Mouse (Mus musculus) ES-Bruce4 (cell line): Measurements from ENCODE around the gene Hibadh. TPM values are rescaled to one million over a fixed set of nuclear protein-coding genes. Genes with fewer than 3 reads are reported as not detected.

Experiments
- H3K27ac ChIP-seq: 2 replicates; pipeline ENCODE4 v1.5.1; 2012; ENCODE audit warnings: low read length, inconsistent platforms; ENCODE audit not compliant: insufficient read depth
- H3K27me3 ChIP-seq: 2 replicates; pipeline ENCODE4 v1.6.1; 2012; ENCODE audit warnings: mild to moderate bottlenecking, low read length, inconsistent platforms; ENCODE audit not compliant: control insufficient read depth, poor library complexity, insufficient read depth, severe bottlenecking
- H3K36me3 ChIP-seq: 2 replicates; pipeline ENCODE4 v1.6.1; 2012; ENCODE audit warnings: inconsistent platforms, mild to moderate bottlenecking, low read length, moderate library complexity; ENCODE audit not compliant: control insufficient read depth, poor library complexity, insufficient read depth, severe bottlenecking
- H3K4me1 ChIP-seq: one replicate; pipeline ENCODE4 v1.8.1; 2011; ENCODE audit warnings: low read length; ENCODE audit not compliant: control insufficient read depth, insufficient read depth
- H3K4me3 ChIP-seq: 2 replicates; pipeline ENCODE4 v1.5.1; 2011; ENCODE audit warnings: low read depth, mild to moderate bottlenecking, low read length
- H3K9ac ChIP-seq: 2 replicates; pipeline ENCODE4 v1.6.1; 2012; ENCODE audit warnings: low read depth, mild to moderate bottlenecking, inconsistent platforms; ENCODE audit not compliant: poor library complexity, severe bottlenecking
- H3K9me3 ChIP-seq: replicated peaks from 2 replicates; pipeline ENCODE4 v1.6.1; 2012; ENCODE audit warnings: mild to moderate bottlenecking, low read length, inconsistent platforms; ENCODE audit not compliant: control insufficient read depth, poor library complexity, insufficient read depth, severe bottlenecking
- CTCF ChIP-seq: IDR thresholded peaks from one replicate; pipeline ENCODE4 v1.8.1; 2011; ENCODE audit warnings: low read depth, low read length
- EP300 ChIP-seq: IDR thresholded peaks from 2 replicates; pipeline ENCODE4 v1.6.1; 2011; ENCODE audit warnings: low read depth, low read length; ENCODE audit not compliant: insufficient read depth
- POLR2A ChIP-seq: IDR thresholded peaks from one replicate; pipeline ENCODE4 v1.8.1; 2011; ENCODE audit warnings: low read length; ENCODE audit not compliant: insufficient read depth
- polyA plus RNA-seq: library from polyadenylated mRNA; stranded (reverse); fragments of >200 nt; gene quantifications from 2 replicates; pipeline ENCODE4 v1.2.4, GENCODE M21; 2011; ENCODE audit warnings: low read depth; ENCODE audit not compliant: missing spikeins, insufficient read depth, insufficient read length

Gene Hibadh
- polyA plus RNA-seq, 1 experiment, result 115 TPM

GRCm38 (mm10) chr6:52517272-52517671, 122.9 kb downstream of the Hibadh start:
- Histone ChIP-seq H3K4me3 (no peak overlapping the region), H3K9me3 (no peaks in the 10 kb centered on the region), H3K9ac (no peak overlapping the region), H3K36me3 (no peaks in the 10 kb centered on the region), H3K27ac (no peak overlapping the region), H3K4me1 (no peaks in the 10 kb centered on the region), H3K27me3 (0 out of 2 replicates have a peak, but pooled peaks cover 1% of the 10 kb centered on the region)
- TF ChIP-seq CTCF (no peak), EP300 (no peak), POLR2A (no peak)

DNA sequence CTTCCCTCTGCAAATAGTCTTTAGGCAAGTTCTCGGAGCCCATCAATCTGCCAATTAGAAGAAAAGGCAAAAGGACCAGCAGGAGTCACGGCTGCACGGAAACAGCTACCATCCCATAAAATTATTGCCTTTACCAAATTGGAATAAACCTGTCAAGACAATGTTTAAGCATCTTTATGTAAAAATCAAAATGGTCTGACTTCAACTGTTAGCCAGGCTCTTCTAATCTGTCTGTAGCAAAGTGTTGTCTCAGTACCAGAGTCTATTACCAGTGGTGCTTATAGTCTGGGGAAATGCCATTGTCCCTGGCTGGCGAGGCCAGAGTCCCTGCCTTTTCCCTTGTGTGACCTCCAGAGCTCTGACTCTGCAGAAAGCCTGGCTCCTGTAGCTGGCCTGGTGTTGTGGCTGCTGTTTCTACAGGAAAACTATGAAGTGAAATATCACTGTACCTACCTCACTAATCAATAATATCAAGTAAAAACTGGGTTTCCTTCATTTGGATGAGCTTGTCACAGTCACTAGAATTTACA, 126.2 kb downstream of the Hibadh start:
- H3K36me3 ChIP-seq, result no peaks in the 10 kb centered on the region
- no peak overlapping the region for H3K4me3 ChIP-seq
- no peaks in the 10 kb centered on the region for H3K9me3 ChIP-seq
- 0 out of 2 replicates have a peak, but pooled peaks cover 1% of the 10 kb centered on the region for H3K27me3 ChIP-seq
- H3K4me1 ChIP-seq, result no peaks in the 10 kb centered on the region
- no peak overlapping the region for H3K9ac ChIP-seq
- no peak overlapping the region for H3K27ac ChIP-seq
- TF ChIP-seq CTCF, result no peak
- TF ChIP-seq POLR2A, result no peak
- TF ChIP-seq EP300, result no peak

DNA sequence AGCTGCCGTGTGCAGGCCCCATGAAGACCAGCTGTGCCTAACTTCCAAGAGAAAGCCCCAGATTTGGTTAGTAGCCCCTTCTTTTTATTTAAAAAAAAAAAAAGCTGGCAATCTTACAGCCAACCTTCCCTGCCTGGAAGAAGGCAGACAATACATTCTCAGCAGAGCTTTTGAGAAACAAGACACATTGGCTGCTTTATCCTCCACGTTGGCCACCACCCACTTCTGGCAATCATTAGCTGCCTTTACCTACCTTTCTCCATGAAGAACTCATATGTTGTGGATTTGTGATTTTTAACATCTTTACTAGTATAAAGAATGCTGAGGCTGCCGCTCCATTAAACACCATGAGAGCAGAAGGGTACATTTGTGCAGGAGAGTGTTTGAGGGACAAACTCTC, 131.4 kb downstream of the Hibadh start:
- TF ChIP-seq EP300 (no peak), CTCF (no peak), POLR2A (no peak)
- H3K27me3 ChIP-seq, result no peaks in the 10 kb centered on the region
- H3K9ac ChIP-seq, result no peak overlapping the region
- no peak overlapping the region for H3K4me3 ChIP-seq
- no peaks in the 10 kb centered on the region for H3K9me3 ChIP-seq
- H3K4me1 ChIP-seq, result no peaks in the 10 kb centered on the region
- no peak overlapping the region for H3K27ac ChIP-seq
- H3K36me3 ChIP-seq, result no peaks in the 10 kb centered on the region

DNA sequence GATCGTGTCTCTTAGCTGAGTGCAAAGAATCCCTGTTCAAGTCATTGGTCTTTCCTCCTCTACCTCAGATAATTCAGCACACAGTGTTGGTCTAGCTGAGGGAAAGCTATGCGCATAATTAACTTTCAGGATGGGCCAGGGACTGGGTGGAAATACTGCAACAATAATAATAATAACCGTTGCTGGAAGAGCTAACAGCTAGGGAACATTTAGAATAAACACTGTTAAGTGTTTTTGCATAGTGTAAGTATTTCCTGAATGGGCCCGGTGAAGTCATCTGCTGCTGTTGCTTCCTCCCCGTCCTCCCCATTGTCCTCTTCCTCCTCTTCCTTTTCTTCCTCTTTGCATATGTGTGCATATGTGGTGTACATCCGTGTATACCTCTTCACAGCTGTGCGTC, 132.2 kb downstream of the Hibadh start:
- H3K27me3 ChIP-seq, result no peaks in the 10 kb centered on the region
- no peak overlapping the region for H3K27ac ChIP-seq
- H3K36me3 ChIP-seq, result no peaks in the 10 kb centered on the region
- no peaks in the 10 kb centered on the region for H3K4me1 ChIP-seq
- no peak overlapping the region for H3K9ac ChIP-seq
- TF ChIP-seq EP300, result no peak
- no peak for TF ChIP-seq POLR2A
- TF ChIP-seq CTCF, result no peak
- H3K9me3 ChIP-seq, result no peaks in the 10 kb centered on the region
- no peak overlapping the region for H3K4me3 ChIP-seq

DNA sequence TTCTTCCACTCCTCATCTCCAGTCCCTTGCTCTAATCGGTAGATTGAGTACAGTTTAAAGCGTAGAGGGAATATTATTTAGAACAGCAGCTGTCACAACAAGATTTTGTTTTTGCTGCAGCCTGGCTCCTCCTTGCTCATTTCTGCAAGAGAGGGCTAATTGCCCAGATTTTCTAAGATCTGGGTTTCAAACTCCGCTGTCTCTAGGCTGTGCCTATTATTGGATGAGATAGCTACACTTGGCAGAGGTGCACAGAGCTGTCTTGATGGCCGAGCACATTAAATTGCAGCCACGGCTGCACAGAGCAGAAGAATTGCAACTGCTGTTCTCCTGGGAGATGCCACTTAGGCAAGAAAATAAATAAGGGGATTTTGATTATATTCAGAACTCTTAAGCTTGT, 133.0 kb downstream of the Hibadh start:
- Histone ChIP-seq H3K27me3 (no peaks in the 10 kb centered on the region), H3K36me3 (no peaks in the 10 kb centered on the region), H3K4me3 (no peak overlapping the region), H3K9me3 (no peaks in the 10 kb centered on the region), H3K4me1 (no peaks in the 10 kb centered on the region), H3K9ac (no peak overlapping the region), H3K27ac (no peak overlapping the region)
- TF ChIP-seq CTCF (no peak), POLR2A (no peak), EP300 (no peak)

- Histone ChIP-seq H3K4me1 (no peaks in the 10 kb centered on the region), H3K4me3 (no peak overlapping the region), H3K9me3 (no peaks in the 10 kb centered on the region), H3K36me3 (no peaks in the 10 kb centered on the region), H3K27ac (no peak overlapping the region), H3K27me3 (no peaks in the 10 kb centered on the region), H3K9ac (no peak overlapping the region)
- no peak for TF ChIP-seq CTCF
- no peak for TF ChIP-seq EP300
- TF ChIP-seq POLR2A, result no peak
Measured at GRCm38 (mm10) chr6:52505777-52506755, 134.1 kb downstream of the Hibadh start.
